Mouse (Mus musculus) neutrophil, adult 5-6 weeks (primary cell): Measurements from ENCODE around the gene Ift52. TPM values are rescaled to one million over a fixed set of nuclear protein-coding genes. Genes with fewer than 3 reads are reported as not detected.

ENCODE experiments used
- ATAC-seq: fragments of 151-379, 151-347 bp; 2 replicates; pipeline ENCODE4 v1.8.0; 2017; ENCODE audit warnings: mild to moderate bottlenecking, moderate TSS enrichment; ENCODE audit not compliant: insufficient number of reproducible peaks, poor library complexity, low FRiP score, severe bottlenecking; ENCODE audit errors: extremely low read depth
- total RNA-seq: library from RNA; stranded (forward); fragments of 200-1000 nt; gene quantifications from 2 replicates; pipeline ENCODE4 v1.2.3, GENCODE M21; 2017

The Ift52 gene
- 22.3 and 29.8 TPM in 2 replicates for total RNA-seq

GRCm38 (mm10) chr2:163016916-163017743, at the start of gene Ift52:
Gene Ift52 (plus strand): TSS chr2:163017354.
- ATAC-seq: peak; percentile 91

GRCm38 (mm10) chr2:162968357-162968756, 48.8 kb upstream of the Ift52 start:
- ATAC-seq: peak; percentile 45; the same call in 1 of the 2 replicates

GRCm38 (mm10) chr2:162969101-162969500, 48.1 kb upstream of the Ift52 start:
- ATAC-seq: no peak

- no peak for ATAC-seq
Observed at GRCm38 (mm10) chr2:162970896-162971295, 46.3 kb upstream of the Ift52 start.

- ATAC-seq: no peak
Observed at GRCm38 (mm10) chr2:162972752-162973151, 44.4 kb upstream of the Ift52 start.

GRCm38 (mm10) chr2:162973206-162973605, 43.9 kb upstream of the Ift52 start:
- ATAC-seq: no peak

GRCm38 (mm10) chr2:162973637-162974036, 43.5 kb upstream of the Ift52 start:
- ATAC-seq: no peak

GRCm38 (mm10) chr2:162975157-162975775, 41.9 kb upstream of the Ift52 start:
- ATAC-seq: no peak

GRCm38 (mm10) chr2:162976001-162976400, 41.2 kb upstream of the Ift52 start:
- no peak for ATAC-seq

- ATAC-seq: no peak
Observed at GRCm38 (mm10) chr2:162984381-162984780, 32.8 kb upstream of the Ift52 start.

GRCm38 (mm10) chr2:162985923-162986322, 31.2 kb upstream of the Ift52 start:
- ATAC-seq: no peak

GRCm38 (mm10) chr2:162986764-162987163, 30.4 kb upstream of the Ift52 start:
- ATAC-seq: no peak

- ATAC-seq: no peak
Observed at GRCm38 (mm10) chr2:162987218-162987617, 29.9 kb upstream of the Ift52 start, which contains the start of gene Sgk2. Gene Sgk2 (plus strand): TSS chr2:162987330.

GRCm38 (mm10) chr2:162988235-162988634, 28.9 kb upstream of the Ift52 start:
- ATAC-seq: no peak

- ATAC-seq: no peak
Observed at GRCm38 (mm10) chr2:162991394-162992083, 25.6 kb upstream of the Ift52 start.

- ATAC-seq: no peak
Observed at GRCm38 (mm10) chr2:162992084-162992437, 25.1 kb upstream of the Ift52 start.

GRCm38 (mm10) chr2:162993881-162994616, 23.1 kb upstream of the Ift52 start:
- ATAC-seq: no peak

GRCm38 (mm10) chr2:162998528-162999230, 18.5 kb upstream of the Ift52 start:
- peak; percentile 63 for ATAC-seq

- ATAC-seq: no peak
Observed at GRCm38 (mm10) chr2:162999744-163000143, 17.4 kb upstream of the Ift52 start.
